Mouse (Mus musculus): ENCODE measurements around the gene Oxct1. TPM values are rescaled to one million over a fixed set of nuclear protein-coding genes. Genes with fewer than 3 reads are reported as not detected.

Oxct1 gene
- polyA plus RNA-seq (2015; fragmentation: Nextera tagmentation; extraction: Ambion mirVana) = 347 and 363 TPM in 2 replicates

- Histone ChIP-seq H3K9ac (replicated peaks; ENCODE audit: low read length) (peak within 1 kb of the TSS; percentile 93), H3K4me1 (ENCODE audit: insufficient read depth, low read length) (peaks cover 23% of the 10 kb centered on the region), H3K36me3 (ENCODE audit: insufficient read depth, low read length) (no peaks in the 10 kb centered on the region), H3K27ac (ENCODE audit: low read length) (peak within 1 kb of the TSS; percentile 98), H3K9me3 (ENCODE audit: low read length) (no peaks in the 10 kb centered on the region), H3K27me3 (ENCODE audit: insufficient read depth, low read length) (no peaks in the 10 kb centered on the region), H3K4me2 (replicated peaks; ENCODE audit: low read depth, low read length) (peak within 1 kb of the TSS; percentile 64), H3K4me3 (ENCODE audit: low read length) (peak within 1 kb of the TSS; percentile 89)
- WGBS = 0% methylated on average over 41 of the region's 45 CpGs
- peak; percentile 96 for ATAC-seq (ENCODE audit: low FRiP score, low TSS enrichment)
These were observed at the start of gene Oxct1 for GRCm38 (mm10) chr15:4026231-4026773. Gene Oxct1 (plus strand): TSS chr15:4026383.

GRCm38 (mm10) chr15:3978279-3978678 is 47.9 kb upstream of the Oxct1 start:
- Histone ChIP-seq H3K9me3 (ENCODE audit: low read length) (no peaks in the 10 kb centered on the region), H3K27me3 (ENCODE audit: insufficient read depth, low read length) (no peaks in the 10 kb centered on the region), H3K9ac (replicated peaks; ENCODE audit: low read length) (no peak overlapping the region), H3K27ac (ENCODE audit: low read length) (no peak overlapping the region), H3K4me3 (ENCODE audit: low read length) (no peak overlapping the region), H3K36me3 (ENCODE audit: insufficient read depth, low read length) (0 out of 2 replicates have a peak, but pooled peaks cover 3% of the 10 kb centered on the region), H3K4me2 (replicated peaks; ENCODE audit: low read depth, low read length) (no peak overlapping the region), H3K4me1 (ENCODE audit: insufficient read depth, low read length) (peaks cover 4% of the 10 kb centered on the region; the same call in 1 of the 2 replicates)
- WGBS = 88% methylated on average over 2 of the region's 2 CpGs
- no peak for ATAC-seq (ENCODE audit: low FRiP score, low TSS enrichment)

- Histone ChIP-seq H3K4me1 (ENCODE audit: insufficient read depth, low read length) (peaks cover 4% of the 10 kb centered on the region; the same call in 1 of the 2 replicates), H3K9me3 (ENCODE audit: low read length) (no peaks in the 10 kb centered on the region), H3K9ac (replicated peaks; ENCODE audit: low read length) (peak within 1 kb of the TSS; percentile 99), H3K36me3 (ENCODE audit: insufficient read depth, low read length) (0 out of 2 replicates have a peak, but pooled peaks cover 3% of the 10 kb centered on the region), H3K4me2 (replicated peaks; ENCODE audit: low read depth, low read length) (peak within 1 kb of the TSS; percentile 70), H3K27ac (ENCODE audit: low read length) (peak within 1 kb of the TSS; percentile 97), H3K4me3 (ENCODE audit: low read length) (peak within 1 kb of the TSS; percentile 76), H3K27me3 (ENCODE audit: insufficient read depth, low read length) (no peaks in the 10 kb centered on the region)
- under 1% methylated on average over 46 of the region's 61 CpGs for WGBS
- ATAC-seq (ENCODE audit: low FRiP score, low TSS enrichment) = peak; percentile 98
These were observed 46.9 kb upstream of the Oxct1 start, which contains the start of gene Fbxo4 for GRCm38 (mm10) chr15:3979061-3979848. Gene Fbxo4 (minus strand): TSS chr15:3979573.

DNA sequence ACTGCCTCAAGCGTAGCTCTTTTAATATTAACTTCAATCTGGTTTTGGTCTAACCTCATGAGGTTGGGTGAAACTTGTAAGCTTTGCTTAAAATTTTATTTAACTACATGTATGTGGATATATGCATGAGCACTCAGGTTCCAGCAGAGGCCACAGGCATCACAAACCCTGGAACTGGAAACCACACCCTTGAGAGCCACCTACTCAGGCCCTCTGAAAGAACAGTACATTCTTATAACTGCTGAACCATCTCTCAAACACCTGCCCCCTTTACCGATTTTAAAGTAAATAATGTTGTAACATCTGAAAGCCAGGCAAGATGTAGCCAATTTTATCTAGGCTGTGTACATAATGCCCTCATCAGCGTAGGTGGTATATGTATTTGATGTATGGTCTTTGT is 46.3 kb upstream of the Oxct1 start:
- Histone ChIP-seq H3K4me1 (ENCODE audit: insufficient read depth, low read length) (peaks cover 4% of the 10 kb centered on the region; the same call in 1 of the 2 replicates), H3K27ac (ENCODE audit: low read length) (peak overlapping the region; percentile 97), H3K4me2 (replicated peaks; ENCODE audit: low read depth, low read length) (peak overlapping the region; percentile 70), H3K9me3 (ENCODE audit: low read length) (no peaks in the 10 kb centered on the region), H3K36me3 (ENCODE audit: insufficient read depth, low read length) (peaks cover 5% of the 10 kb centered on the region; the same call in 1 of the 2 replicates), H3K4me3 (ENCODE audit: low read length) (peak overlapping the region; percentile 76), H3K27me3 (ENCODE audit: insufficient read depth, low read length) (no peaks in the 10 kb centered on the region), H3K9ac (replicated peaks; ENCODE audit: low read length) (peak overlapping the region; percentile 99)
- peak; percentile 18; the same call in 1 of the 2 replicates for ATAC-seq (ENCODE audit: low FRiP score, low TSS enrichment)
- WGBS = 85% methylated on average over 3 of the region's 3 CpGs

DNA sequence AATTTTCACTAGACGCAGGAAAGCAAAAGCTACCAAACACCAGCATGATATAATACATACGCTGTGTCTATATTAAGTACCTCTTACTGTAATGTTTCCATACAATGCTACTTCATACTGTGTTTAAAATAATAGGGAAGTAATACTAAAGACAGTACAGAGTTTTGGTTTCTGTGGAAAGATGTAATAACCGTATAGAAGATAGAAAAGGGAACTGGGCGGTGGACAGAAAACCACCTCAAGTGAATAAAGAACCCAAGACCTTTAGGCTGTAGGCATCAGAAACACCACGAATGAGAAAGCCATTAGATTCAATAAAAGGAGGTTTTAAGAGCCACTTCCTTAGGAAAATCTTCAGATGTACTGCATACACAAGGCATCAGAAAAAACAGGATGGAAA is 43.5 kb upstream of the Oxct1 start:
- Histone ChIP-seq H3K27ac (ENCODE audit: low read length) (no peak overlapping the region), H3K27me3 (ENCODE audit: insufficient read depth, low read length) (no peaks in the 10 kb centered on the region), H3K36me3 (ENCODE audit: insufficient read depth, low read length) (peaks cover 23% of the 10 kb centered on the region; the same call in 1 of the 2 replicates), H3K4me2 (replicated peaks; ENCODE audit: low read depth, low read length) (no peak overlapping the region), H3K9me3 (ENCODE audit: low read length) (no peaks in the 10 kb centered on the region), H3K4me1 (ENCODE audit: insufficient read depth, low read length) (peaks cover 4% of the 10 kb centered on the region; the same call in 1 of the 2 replicates), H3K4me3 (ENCODE audit: low read length) (no peak overlapping the region), H3K9ac (replicated peaks; ENCODE audit: low read length) (no peak overlapping the region)
- no peak for ATAC-seq (ENCODE audit: low FRiP score, low TSS enrichment)
- 88% methylated on average over 5 of the region's 5 CpGs for WGBS

DNA sequence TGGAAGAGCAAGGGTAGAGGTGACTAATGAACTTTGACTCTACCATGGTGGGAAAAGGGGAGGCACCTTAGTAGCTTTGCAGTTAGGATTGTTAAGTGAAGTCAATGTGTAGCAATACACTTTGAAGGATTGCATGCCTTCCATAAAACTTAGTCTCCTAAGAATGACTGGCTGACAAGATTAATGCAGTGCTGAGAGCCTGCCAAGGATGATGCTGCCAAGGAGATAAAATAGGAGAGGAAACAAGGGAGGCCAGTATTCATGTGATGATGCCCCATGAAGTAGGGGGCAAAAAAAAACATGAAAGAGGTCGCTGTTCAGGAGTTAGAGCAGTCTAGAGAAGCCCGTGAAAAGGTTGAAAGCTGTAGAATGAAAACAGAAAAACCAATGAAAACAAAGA is 41.3 kb upstream of the Oxct1 start:
- Histone ChIP-seq H3K36me3 (ENCODE audit: insufficient read depth, low read length) (peaks cover 31% of the 10 kb centered on the region; the same call in 1 of the 2 replicates), H3K9ac (replicated peaks; ENCODE audit: low read length) (no peak overlapping the region), H3K4me2 (replicated peaks; ENCODE audit: low read depth, low read length) (no peak overlapping the region), H3K27me3 (ENCODE audit: insufficient read depth, low read length) (no peaks in the 10 kb centered on the region), H3K4me1 (ENCODE audit: insufficient read depth, low read length) (peaks cover under 1% of the 10 kb centered on the region; the same call in 1 of the 2 replicates), H3K9me3 (ENCODE audit: low read length) (no peaks in the 10 kb centered on the region), H3K4me3 (ENCODE audit: low read length) (no peak overlapping the region), H3K27ac (ENCODE audit: low read length) (no peak overlapping the region)
- WGBS = 86% methylated on average over 2 of the region's 2 CpGs
- ATAC-seq (ENCODE audit: low FRiP score, low TSS enrichment) = no peak

DNA sequence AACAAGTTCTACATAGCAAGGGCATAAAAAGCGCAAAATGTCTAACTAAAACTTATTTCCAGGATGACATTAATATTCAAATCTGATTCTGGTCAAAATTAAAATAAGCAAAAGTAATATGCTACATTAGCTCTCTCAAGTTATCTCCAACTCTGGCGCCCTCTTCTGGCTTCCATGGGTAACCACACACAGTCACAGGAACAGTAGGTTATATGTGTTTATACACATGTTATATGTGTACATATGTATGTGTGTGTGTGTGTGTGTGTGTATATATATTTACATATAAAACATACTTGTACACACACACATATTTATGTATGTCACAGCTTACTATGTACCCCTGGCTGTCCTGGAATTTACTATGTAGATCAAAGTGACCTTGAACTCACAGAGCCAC is 38.2 kb upstream of the Oxct1 start:
- Histone ChIP-seq H3K9ac (replicated peaks; ENCODE audit: low read length) (no peak overlapping the region), H3K4me3 (ENCODE audit: low read length) (no peak overlapping the region), H3K27me3 (ENCODE audit: insufficient read depth, low read length) (no peaks in the 10 kb centered on the region), H3K36me3 (ENCODE audit: insufficient read depth, low read length) (peaks cover 48% of the 10 kb centered on the region), H3K27ac (ENCODE audit: low read length) (no peak overlapping the region), H3K4me1 (ENCODE audit: insufficient read depth, low read length) (no peaks in the 10 kb centered on the region), H3K9me3 (ENCODE audit: low read length) (no peaks in the 10 kb centered on the region), H3K4me2 (replicated peaks; ENCODE audit: low read depth, low read length) (no peak overlapping the region)
- no peak for ATAC-seq (ENCODE audit: low FRiP score, low TSS enrichment)
- WGBS = 66% methylated on average over 2 of the region's 2 CpGs

GRCm38 (mm10) chr15:3994852-3995447 is 31.2 kb upstream of the Oxct1 start:
- Histone ChIP-seq H3K27ac (ENCODE audit: low read length) (peak overlapping the region; percentile 97), H3K36me3 (ENCODE audit: insufficient read depth, low read length) (peaks cover 20% of the 10 kb centered on the region), H3K9ac (replicated peaks; ENCODE audit: low read length) (peak overlapping the region; percentile 88), H3K4me3 (ENCODE audit: low read length) (peak overlapping the region; percentile 85), H3K27me3 (ENCODE audit: insufficient read depth, low read length) (no peaks in the 10 kb centered on the region), H3K4me2 (replicated peaks; ENCODE audit: low read depth, low read length) (peak overlapping the region; percentile 51), H3K9me3 (ENCODE audit: low read length) (no peaks in the 10 kb centered on the region), H3K4me1 (ENCODE audit: insufficient read depth, low read length) (peaks cover 8% of the 10 kb centered on the region)
- ATAC-seq (ENCODE audit: low FRiP score, low TSS enrichment) = no peak
- 22% methylated on average over 14 of the region's 14 CpGs for WGBS

DNA sequence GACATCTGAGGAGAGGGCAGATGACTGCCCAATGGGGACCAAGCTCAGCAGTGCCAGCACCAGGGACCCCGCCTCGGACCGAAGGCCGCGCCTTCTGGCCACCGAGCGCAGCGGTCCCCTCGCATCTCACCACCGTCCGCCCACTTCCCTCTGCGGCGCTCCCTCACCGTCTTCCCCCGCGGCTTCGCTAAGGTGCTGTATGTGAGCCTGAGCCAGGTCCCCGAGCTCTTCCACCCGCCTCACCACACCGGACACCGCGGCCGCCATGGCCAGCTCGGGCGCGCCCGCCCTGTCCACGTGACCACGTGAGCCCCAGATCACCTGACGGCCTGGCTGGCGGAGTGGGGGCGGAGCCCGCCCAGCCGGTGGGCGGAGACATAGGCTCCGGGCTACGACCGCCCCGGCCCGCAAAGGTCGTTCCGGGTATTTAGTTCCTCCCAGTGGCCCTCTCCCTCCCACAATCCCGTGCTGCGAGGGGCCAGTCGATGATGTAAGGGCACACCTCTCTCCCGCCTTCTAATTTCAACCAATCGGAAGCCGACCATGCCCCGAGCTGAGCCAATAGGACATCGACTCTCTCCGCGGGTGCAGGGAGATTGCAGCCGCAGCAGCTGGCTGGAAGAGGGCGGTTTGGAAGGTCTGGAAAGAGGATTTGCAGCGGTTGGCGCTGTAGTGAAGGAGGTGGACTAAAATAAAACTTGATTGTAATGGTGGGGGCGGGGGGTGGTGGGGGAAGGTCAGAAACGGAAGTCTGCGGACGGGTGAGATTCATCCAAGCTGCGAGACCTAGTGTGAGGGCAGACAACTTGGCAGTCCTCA is 30.5 kb upstream of the Oxct1 start, which contains the start of gene AW549877:
TSS of gene AW549877 (minus strand) at position 297 of the 819 bp plus-strand sequence.
- under 1% methylated on average over 61 of the region's 61 CpGs for WGBS

More for the DNA sequence above, 30.5 kb upstream of the Oxct1 start, which contains the start of gene AW549877:
- peaks cover 8% of the 10 kb centered on the region for H3K4me1 ChIP-seq (ENCODE audit: insufficient read depth, low read length)
- peak; percentile 100 for ATAC-seq (ENCODE audit: low FRiP score, low TSS enrichment)
- peaks cover 15% of the 10 kb centered on the region for H3K36me3 ChIP-seq (ENCODE audit: insufficient read depth, low read length)
- no peaks in the 10 kb centered on the region for H3K27me3 ChIP-seq (ENCODE audit: insufficient read depth, low read length)
- H3K4me2 ChIP-seq (replicated peaks; ENCODE audit: low read depth, low read length) = peak within 1 kb of the TSS; percentile 83
- H3K4me3 ChIP-seq (ENCODE audit: low read length) = peak within 1 kb of the TSS; percentile 85
- peak within 1 kb of the TSS; percentile 88 for H3K9ac ChIP-seq (replicated peaks; ENCODE audit: low read length)
- no peaks in the 10 kb centered on the region for H3K9me3 ChIP-seq (ENCODE audit: low read length)
- peak within 1 kb of the TSS; percentile 97 for H3K27ac ChIP-seq (ENCODE audit: low read length)

All from kidney, embryonic 16.5 days (tissue).